ENCODE assay signal across 20 mouse cellular contexts in genomic region chr2:75556744-75557143, GRCm38 (mm10).
A peak's percentile ranks its signal among the peaks of the same experiment; 100 is the strongest.
DNase-seq lines count a peak whose midpoint lies in the region; ATAC-seq and TF ChIP-seq lines count a peak whose summit lies in the region.
"Had no signal": no experiment of that assay in that cellular context is flagged by ENCODE, and none has a peak within 500 bp of the region (broad histone marks: within the 10 kb centered on the region; RNA-seq: fewer than 3 reads in every experiment).

No protein-coding gene starts in this region.

- no peaks in the 10 kb centered on the region for H3K4me1 ChIP-seq in midbrain, postnatal 0 days (ENCODE audit: insufficient read depth, low read length)
- H3K4me1 ChIP-seq: forebrain, embryonic 10.5 days; liver, embryonic 15.5 days had no signal

- H3K36me3 ChIP-seq in midbrain, postnatal 0 days (ENCODE audit: insufficient read depth, low read length), result no peaks in the 10 kb centered on the region
- H3K36me3 ChIP-seq: forebrain, embryonic 10.5 days; hindbrain, embryonic 15.5 days; liver, embryonic 15.5 days had no signal

- H3K9me3 ChIP-seq in midbrain, postnatal 0 days (ENCODE audit: low read length), result no peaks in the 10 kb centered on the region
- H3K9me3 ChIP-seq: forebrain, embryonic 10.5 days; hindbrain, embryonic 15.5 days; liver, embryonic 15.5 days had no signal

- H3K4me3 ChIP-seq in midbrain, postnatal 0 days (ENCODE audit: low read depth, low read length), result no peak overlapping the region
- H3K4me3 ChIP-seq: forebrain, embryonic 10.5 days; hindbrain, embryonic 15.5 days; left cerebral cortex, adult 2 months; liver, embryonic 15.5 days had no signal

- TF ChIP-seq CTCF in midbrain, postnatal 0 days (IDR thresholded peaks at IDR 0.05), result no peak

- no peak overlapping the region for H3K27ac ChIP-seq in midbrain, postnatal 0 days (ENCODE audit: low read depth, low read length)
- H3K27ac ChIP-seq: forebrain, embryonic 10.5 days; hindbrain, embryonic 15.5 days; left cerebral cortex, adult 2 months; liver, embryonic 15.5 days had no signal

- no peak for ATAC-seq in midbrain, postnatal 0 days (ENCODE audit: low FRiP score)
- ATAC-seq: intestine, postnatal 0 days had no signal

- H3K4me2 ChIP-seq in midbrain, postnatal 0 days (ENCODE audit: low read depth, low read length, poor library complexity, severe bottlenecking), result no peak overlapping the region
- H3K4me2 ChIP-seq: hindbrain, embryonic 15.5 days; liver, embryonic 15.5 days had no signal

- peak; percentile 39 for DNase-seq in adrenal gland, postnatal 14 days
- no peak for DNase-seq in adrenal gland, adult 18-20 months (ENCODE audit: low spot score in 2 of 2)
- DNase-seq in lung, postnatal 10 days, result peak; percentile 4
- DNase-seq in lung, postnatal 25 days (ENCODE audit: low spot score), result no peak
- DNase-seq in embryo, embryonic 10 days (ENCODE audit: low spot score), result peak; percentile 48
- DNase-seq in retina, embryonic 14.5 days (ENCODE audit: low spot score), result peak; percentile 35
- DNase-seq in urinary bladder, postnatal 25 days (ENCODE audit: low spot score), result no peak
- DNase-seq in midbrain, postnatal 0 days (ENCODE audit: low spot score), result no peak
- DNase-seq: cerebellum, adult 11-12 months; cerebellum, postnatal 25 days; gastrocnemius, postnatal 10 days; heart, postnatal 10 days; kidney, postnatal 14 days; right cerebral cortex, postnatal 25 days; thymus, postnatal 36 days had no signal

- H3K27me3 ChIP-seq in midbrain, postnatal 0 days (ENCODE audit: insufficient read depth, low read length), result no peaks in the 10 kb centered on the region
- H3K27me3 ChIP-seq: hindbrain, embryonic 15.5 days; liver, embryonic 15.5 days had no signal

- WGBS in midbrain, postnatal 0 days, result 74% methylated on average over 7 of the region's 7 CpGs

- H3K9ac ChIP-seq in midbrain, postnatal 0 days (replicated peaks; ENCODE audit: low read length, poor library complexity, severe bottlenecking), result no peak overlapping the region
- H3K9ac ChIP-seq: hindbrain, embryonic 15.5 days; liver, embryonic 15.5 days had no signal

Comparison
In these comparisons a context has a peak if more than half of its experiments do, and no peak if none do; other contexts are left out.
1. DNase-seq: peak in adrenal gland, postnatal 14 days (single experiment), lung, postnatal 10 days (single experiment), embryo, embryonic 10 days (single experiment) and retina, embryonic 14.5 days (single experiment); none in adrenal gland, adult 18-20 months (0 of 2), lung, postnatal 25 days (single experiment), urinary bladder, postnatal 25 days (single experiment) and midbrain, postnatal 0 days (single experiment).